Mouse (Mus musculus) neural tube, embryonic 15.5 days (tissue): ENCODE measurements around the gene Zfp54. TPM values are rescaled to one million over a fixed set of nuclear protein-coding genes. Genes with fewer than 3 reads are reported as not detected.
"Not testable (repeated sequence)": the region's sequence is repeated elsewhere in the genome, so short reads cannot be mapped to it uniquely, and the experiment has no call there.

Experiments
- ATAC-seq: fragments of 200-750 bp; cut with Nextera tagmentation; 2 replicates; pipeline ENCODE4 v1.8.0; 2017; ENCODE audit warnings: mild to moderate bottlenecking, moderate TSS enrichment, moderate library complexity; ENCODE audit not compliant: low FRiP score
- H3K27ac ChIP-seq: fragments of 300-500 bp; sonication (generic); replicated peaks from 2 replicates; pipeline ENCODE4 v1.5.1; 2015; ENCODE audit warnings: mild to moderate bottlenecking, inconsistent platforms
- H3K27me3 ChIP-seq: fragments of 300-500 bp; sonication (generic); replicated peaks from 2 replicates; pipeline ENCODE4 v1.6.1; 2015; ENCODE audit warnings: inconsistent platforms
- H3K36me3 ChIP-seq: fragments of 300-500 bp; sonication (generic); 2 replicates; pipeline ENCODE4 v1.6.1; 2015; ENCODE audit warnings: inconsistent platforms
- H3K4me1 ChIP-seq: fragments of 300-500 bp; sonication (generic); 2 replicates; pipeline ENCODE4 v1.6.1; 2015; ENCODE audit warnings: inconsistent platforms
- H3K4me2 ChIP-seq: fragments of 300-500 bp; sonication (generic); 2 replicates; pipeline ENCODE4 v1.6.1; 2015; ENCODE audit warnings: inconsistent platforms, mild to moderate bottlenecking, moderate library complexity
- H3K4me3 ChIP-seq: fragments of 300-500 bp; sonication (generic); replicated peaks from 2 replicates; pipeline ENCODE4 v1.5.1; 2015; ENCODE audit warnings: mild to moderate bottlenecking, inconsistent platforms
- H3K9ac ChIP-seq: fragments of 300-500 bp; sonication (generic); replicated peaks from 2 replicates; pipeline ENCODE4 v1.6.1; 2015; ENCODE audit warnings: mild to moderate bottlenecking, inconsistent platforms
- H3K9me3 ChIP-seq: fragments of 300-500 bp; sonication (generic); replicated peaks from 2 replicates; pipeline ENCODE4 v1.6.1; 2016; ENCODE audit warnings: inconsistent platforms
- WGBS: fragments of 180-500 bp; shearing (Covaris S2); methylation state at CpG from one replicate; pipeline ENCODE4 v1.1.7; 2015; ENCODE audit warnings: mixed read lengths; 5-methylcytosine and 5-hydroxymethylcytosine counted together
- polyA plus RNA-seq: library from polyadenylated mRNA; unstranded; fragments of >200 nt; fragmentation: Nextera tagmentation; extraction: Ambion mirVana; gene quantifications from 2 replicates; pipeline ENCODE4 v1.2.1, GENCODE M21; 2015

The Zfp54 gene
- polyA plus RNA-seq, 1 experiment from 2014 or later = 4.6 TPM

GRCm38 (mm10) chr17:21473362-21474190, 50.5 kb downstream of the Zfp54 start:
- no peak overlapping the region for H3K4me2 ChIP-seq
- H3K9me3 ChIP-seq = no peaks in the 10 kb centered on the region
- H3K4me3 ChIP-seq = no peak overlapping the region
- no peak overlapping the region for H3K27ac ChIP-seq
- 36% methylated on average over 14 of the region's 14 CpGs for WGBS
- H3K4me1 ChIP-seq = peaks cover 4% of the 10 kb centered on the region
- H3K9ac ChIP-seq = no peak overlapping the region
- no peaks in the 10 kb centered on the region for H3K27me3 ChIP-seq
- H3K36me3 ChIP-seq = no peaks in the 10 kb centered on the region
- no peak for ATAC-seq

DNA sequence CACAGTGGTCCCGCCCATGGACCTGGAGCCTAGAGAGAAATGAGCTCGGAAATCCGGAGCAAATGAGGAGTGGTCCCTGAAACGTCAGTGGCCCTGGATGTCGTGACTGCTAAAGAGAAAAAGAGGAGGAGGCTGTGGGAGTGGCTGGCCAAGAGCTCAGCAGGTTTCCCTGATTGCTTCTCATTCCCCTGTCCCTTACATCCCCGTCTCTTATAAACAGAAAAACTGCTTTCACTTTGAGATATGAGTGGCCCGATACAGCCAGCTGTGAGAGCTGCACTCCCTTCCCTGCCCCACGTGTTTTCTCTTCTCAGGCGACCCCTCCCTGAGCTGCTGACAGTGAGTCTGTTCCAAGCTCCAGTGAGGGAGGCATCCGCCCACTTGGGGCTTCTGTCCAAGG, 51.7 kb downstream of the Zfp54 start:
- H3K9ac ChIP-seq, H3K9me3 ChIP-seq, H3K36me3 ChIP-seq, H3K4me2 ChIP-seq, H3K27ac ChIP-seq, H3K4me1 ChIP-seq, H3K4me3 ChIP-seq, ATAC-seq, H3K27me3 ChIP-seq: not testable (repeated sequence)
- WGBS = 41% methylated on average over 10 of the region's 10 CpGs

DNA sequence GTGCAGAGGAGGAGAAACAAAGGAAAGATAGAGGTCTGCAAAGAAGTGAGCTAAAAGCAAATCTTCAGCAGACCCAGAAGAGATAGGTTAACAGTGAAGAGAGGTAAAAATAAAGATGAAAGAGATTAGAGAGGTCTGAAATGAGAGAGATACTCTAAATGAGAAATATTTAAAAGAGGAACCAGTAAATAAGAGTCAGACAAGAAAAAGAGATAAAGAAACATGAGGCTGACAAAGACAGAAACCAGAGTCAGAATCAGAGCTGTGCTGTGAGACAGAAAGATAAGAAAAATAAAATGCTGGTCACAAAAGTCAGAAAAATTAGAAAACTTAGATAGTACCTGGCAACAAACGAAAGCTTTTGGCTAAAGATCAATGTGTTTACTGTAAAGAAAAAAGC, 52.3 kb downstream of the Zfp54 start:
- not testable (repeated sequence) for ATAC-seq, H3K4me2 ChIP-seq, H3K4me3 ChIP-seq, H3K9ac ChIP-seq, H3K4me1 ChIP-seq, H3K36me3 ChIP-seq, H3K9me3 ChIP-seq, H3K27ac ChIP-seq, H3K27me3 ChIP-seq
- 77% methylated on average over 1 of the region's 1 CpGs for WGBS

DNA sequence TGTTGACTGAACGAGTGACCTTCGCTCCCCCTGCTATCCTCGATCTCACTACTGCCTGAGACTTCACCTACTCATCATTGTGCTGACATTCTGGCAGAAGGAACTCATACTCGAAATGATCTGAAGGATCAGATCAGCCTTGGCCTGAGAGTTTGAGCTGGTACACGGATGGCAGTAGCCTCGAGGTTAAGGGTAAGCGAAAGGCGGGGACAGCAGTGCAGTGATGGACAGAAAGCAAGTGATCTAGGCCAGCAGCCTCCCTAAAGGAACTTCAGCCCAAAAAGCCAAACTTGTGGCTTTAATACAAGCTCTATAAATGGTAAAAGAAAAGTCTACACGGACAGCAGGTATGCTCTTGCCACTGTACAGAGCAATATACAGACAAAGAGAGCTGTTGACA, 53.3 kb downstream of the Zfp54 start:
- not testable (repeated sequence) for H3K4me1 ChIP-seq, H3K27me3 ChIP-seq, H3K9me3 ChIP-seq, H3K4me2 ChIP-seq, H3K9ac ChIP-seq, H3K27ac ChIP-seq, H3K36me3 ChIP-seq, ATAC-seq, H3K4me3 ChIP-seq
- WGBS = 93% methylated on average over 5 of the region's 9 CpGs

- H3K27me3 ChIP-seq, H3K27ac ChIP-seq, H3K9ac ChIP-seq, ATAC-seq, H3K4me3 ChIP-seq, H3K4me1 ChIP-seq, H3K36me3 ChIP-seq, H3K9me3 ChIP-seq, H3K4me2 ChIP-seq: not testable (repeated sequence)
- WGBS = 90% methylated on average over 10 of the region's 10 CpGs
Measured at GRCm38 (mm10) chr17:21478103-21478777, 55.2 kb downstream of the Zfp54 start.

Other genes starting within 250 kb of the Zfp54 start
- not detected in 2 replicates for gene Vmn1r234, start 197.1 kb upstream of the Zfp54 start, polyA plus RNA-seq
- not detected in 2 replicates for gene Vmn1r235, start 166.8 kb upstream of the Zfp54 start, polyA plus RNA-seq
- not detected in 2 replicates for gene Vmn1r236, start 140.3 kb upstream of the Zfp54 start, polyA plus RNA-seq
- not detected in 2 replicates for gene Vmn1r237, start 111.4 kb upstream of the Zfp54 start, polyA plus RNA-seq
- gene Zfp677, start 39.5 kb upstream of the Zfp54 start, polyA plus RNA-seq = 4.7 and 5.5 TPM in 2 replicates
- 11.1 and 13.7 TPM in 2 replicates for gene Zfp51, start 27.1 kb downstream of the Zfp54 start, polyA plus RNA-seq
- gene Zfp53, start 65.8 kb downstream of the Zfp54 start, polyA plus RNA-seq = 9.7 and 11.7 TPM in 2 replicates
- 2.2 and 3.2 TPM in 2 replicates for gene Zfp52, start 112.3 kb downstream of the Zfp54 start, polyA plus RNA-seq
- gene Zfp948, start 143.8 kb downstream of the Zfp54 start, polyA plus RNA-seq = 17.1 and 18.8 TPM in 2 replicates
- gene Zfp983, start 227.4 kb downstream of the Zfp54 start, polyA plus RNA-seq = 11.2 and 11.9 TPM in 2 replicates